Mouse (Mus musculus) embryonic facial prominence, embryonic 13.5 days (tissue): ENCODE results near the gene Gm42674. TPM values are rescaled to one million over a fixed set of nuclear protein-coding genes. Genes with fewer than 3 reads are reported as not detected.
A peak's percentile ranks its signal among the peaks of the same experiment; 100 is the strongest.

Experiments
- ATAC-seq: fragments of 200-750 bp; cut with Nextera tagmentation; 2 replicates; pipeline ENCODE4 v1.8.0; 2017; ENCODE audit warnings: low read depth; ENCODE audit not compliant: insufficient number of reproducible peaks, insufficient read depth, low FRiP score, low TSS enrichment
- H3K27ac ChIP-seq: fragments of 300-500 bp; sonication (generic); 2 replicates; pipeline ENCODE4 v1.5.1; 2015; ENCODE audit warnings: moderate library complexity, mild to moderate bottlenecking, inconsistent platforms
- H3K27me3 ChIP-seq: fragments of 300-500 bp; sonication (generic); 2 replicates; pipeline ENCODE4 v1.6.1; 2015; ENCODE audit warnings: mild to moderate bottlenecking, inconsistent platforms
- H3K36me3 ChIP-seq: fragments of 300-500 bp; sonication (generic); 2 replicates; pipeline ENCODE4 v1.6.1; 2015; ENCODE audit warnings: mild to moderate bottlenecking, inconsistent platforms
- H3K4me1 ChIP-seq: fragments of 300-500 bp; sonication (generic); 2 replicates; pipeline ENCODE4 v1.6.1; 2015; ENCODE audit warnings: inconsistent platforms
- H3K4me2 ChIP-seq: fragments of 300-500 bp; sonication (generic); 2 replicates; pipeline ENCODE4 v1.6.1; 2015; ENCODE audit warnings: moderate library complexity, mild to moderate bottlenecking, inconsistent platforms
- H3K4me3 ChIP-seq: fragments of 300-500 bp; sonication (generic); 2 replicates; pipeline ENCODE4 v1.5.1; 2015; ENCODE audit warnings: mild to moderate bottlenecking, inconsistent platforms
- H3K9ac ChIP-seq: fragments of 300-500 bp; sonication (generic); 2 replicates; pipeline ENCODE4 v1.6.1; 2015; ENCODE audit warnings: mild to moderate bottlenecking, inconsistent platforms
- H3K9me3 ChIP-seq: fragments of 300-500 bp; sonication (generic); 2 replicates; pipeline ENCODE4 v1.6.1; 2016; ENCODE audit warnings: inconsistent platforms
- WGBS: fragments of 180-500 bp; shearing (Covaris S2); methylation state at CpG from one replicate; pipeline ENCODE4 v1.1.7; 2015; ENCODE audit warnings: mixed read lengths; 5-methylcytosine and 5-hydroxymethylcytosine counted together
- polyA plus RNA-seq: library from polyadenylated mRNA; unstranded; fragments of >200 nt; fragmentation: Nextera tagmentation; extraction: Ambion mirVana; gene quantifications from 2 replicates; pipeline ENCODE4 v1.2.1, GENCODE M21; 2015

Gm42674 gene
- polyA plus RNA-seq = not detected in 2 replicates

DNA sequence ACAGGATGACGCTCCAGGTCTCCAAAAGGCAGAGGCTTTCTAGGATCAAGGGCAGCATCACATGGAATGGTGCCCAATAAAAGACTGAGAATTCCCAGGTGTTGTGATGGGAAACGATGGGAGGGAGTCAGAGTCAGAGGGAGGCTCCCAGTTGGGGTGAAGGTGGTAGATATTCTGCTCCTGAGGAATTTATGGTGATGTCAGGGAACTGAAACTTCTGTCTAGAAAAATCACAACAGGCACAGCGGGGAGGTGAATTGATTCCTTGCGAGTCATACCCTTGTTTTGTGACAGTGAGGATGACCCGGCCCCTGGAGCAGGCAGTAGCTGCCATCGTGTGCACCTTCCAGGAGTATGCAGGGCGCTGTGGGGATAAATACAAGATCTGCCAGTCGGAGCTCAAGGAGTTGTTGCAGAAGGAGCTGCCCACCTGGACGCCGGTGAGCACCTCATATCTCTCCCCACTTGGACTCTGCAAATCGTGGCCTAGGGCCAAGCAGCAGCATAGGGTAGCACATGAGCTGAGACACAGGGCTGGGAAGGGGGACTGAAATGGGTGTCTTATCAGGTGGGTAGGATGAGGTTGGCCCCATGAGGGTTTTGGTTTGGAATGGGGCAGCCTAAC, at the start of gene Gm42674:
Gene Gm42674 (plus strand): TSS at position 419 of the 625 bp plus-strand sequence.
- Histone ChIP-seq H3K9ac (no peak within 1 kb of the TSS), H3K36me3 (no peaks in the 10 kb centered on the region), H3K4me2 (no peak within 1 kb of the TSS), H3K27ac (peak within 1 kb of the TSS; percentile 97), H3K4me3 (no peak within 1 kb of the TSS), H3K4me1 (peaks cover 61% of the 10 kb centered on the region), H3K9me3 (no peaks in the 10 kb centered on the region), H3K27me3 (no peaks in the 10 kb centered on the region)
- 85% methylated on average over 11 of the region's 11 CpGs for WGBS
- ATAC-seq = no peak

DNA sequence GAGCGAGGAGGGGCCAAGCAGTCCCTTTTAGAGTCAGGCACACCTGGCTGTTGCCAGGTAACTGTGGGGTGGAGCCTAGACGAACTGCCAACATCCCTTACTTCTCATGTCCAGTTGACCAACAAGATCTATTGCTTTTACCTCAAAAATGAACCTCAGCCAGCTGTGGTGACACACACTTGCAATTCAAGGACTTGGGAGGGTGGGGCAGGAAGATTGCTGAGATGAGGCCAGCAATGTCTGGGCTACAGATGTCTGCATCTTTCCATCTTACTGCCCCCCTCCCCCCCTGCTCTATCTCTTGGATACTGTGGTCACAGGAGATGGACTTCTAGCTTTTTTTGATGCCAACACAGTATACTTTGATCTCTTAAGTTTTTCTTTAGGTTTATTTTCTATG, 49.5 kb upstream of the Gm42674 start:
- no peak overlapping the region for H3K4me2 ChIP-seq
- WGBS = 71% methylated on average over 2 of the region's 2 CpGs
- no peaks in the 10 kb centered on the region for H3K9me3 ChIP-seq
- H3K36me3 ChIP-seq = no peaks in the 10 kb centered on the region
- no peak for ATAC-seq
- no peak overlapping the region for H3K4me3 ChIP-seq
- H3K27ac ChIP-seq = no peak overlapping the region
- H3K4me1 ChIP-seq = peaks cover 4% of the 10 kb centered on the region; the same call in 1 of the 2 replicates
- no peak overlapping the region for H3K9ac ChIP-seq
- no peaks in the 10 kb centered on the region for H3K27me3 ChIP-seq

DNA sequence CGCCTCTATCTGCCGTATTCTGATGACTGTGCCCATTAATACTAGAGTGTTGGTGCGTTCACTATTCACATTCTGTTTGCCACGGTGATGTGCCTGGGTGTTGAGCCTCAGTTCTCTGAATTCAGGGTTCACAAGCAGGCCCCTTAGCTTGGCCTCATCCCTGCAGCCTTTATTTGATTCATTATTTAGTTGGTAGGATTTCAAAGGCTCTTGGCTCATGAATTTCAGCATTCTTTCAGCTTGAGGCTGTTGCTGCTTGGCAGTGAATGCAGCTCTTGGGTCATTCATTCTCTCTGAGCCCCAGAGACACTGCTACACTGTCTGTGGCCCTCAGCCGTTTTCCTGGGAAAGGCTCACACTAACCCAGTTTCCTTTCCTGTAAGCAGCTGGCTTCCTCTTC, 45.8 kb upstream of the Gm42674 start:
- Histone ChIP-seq H3K27me3 (no peaks in the 10 kb centered on the region), H3K4me2 (no peak overlapping the region), H3K9me3 (no peaks in the 10 kb centered on the region), H3K9ac (no peak overlapping the region), H3K36me3 (no peaks in the 10 kb centered on the region), H3K4me1 (peaks cover 4% of the 10 kb centered on the region; the same call in 1 of the 2 replicates), H3K27ac (no peak overlapping the region), H3K4me3 (no peak overlapping the region)
- ATAC-seq = no peak
- 59% methylated on average over 5 of the region's 5 CpGs for WGBS

DNA sequence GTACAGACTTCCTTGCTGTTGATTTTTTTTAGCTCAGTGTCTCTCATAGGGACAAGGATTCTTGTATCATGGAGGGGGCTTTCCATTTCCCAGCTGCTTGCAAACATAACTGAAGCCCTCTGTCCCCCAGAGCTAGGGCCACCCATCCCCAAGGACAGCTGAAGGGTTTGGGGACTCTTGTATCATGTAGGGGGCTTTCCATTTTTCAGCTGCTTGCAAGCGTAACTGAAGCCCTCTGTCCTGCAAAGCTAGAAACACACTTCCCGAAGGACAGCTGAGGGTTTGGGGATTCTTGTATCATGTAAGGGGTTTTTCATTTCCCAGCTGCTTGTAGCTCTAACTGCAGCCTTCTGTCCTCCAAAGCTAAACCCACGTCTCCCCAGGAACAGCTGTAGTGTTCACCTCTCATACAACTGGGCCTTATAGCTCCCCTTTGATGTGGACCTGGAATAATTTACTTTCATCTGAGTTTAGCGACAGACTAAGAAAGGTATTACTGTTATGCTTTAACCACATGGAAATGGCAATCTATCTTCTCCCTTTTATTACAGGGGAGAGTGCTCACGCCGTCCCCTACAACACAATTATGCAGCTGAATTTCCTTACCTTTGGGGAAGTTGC, 41.6 kb upstream of the Gm42674 start, which contains the start of gene S100a3:
Gene S100a3 (plus strand): TSS at position 571 of the 621 bp plus-strand sequence.
- H3K27ac ChIP-seq = no peak within 1 kb of the TSS
- no peaks in the 10 kb centered on the region for H3K36me3 ChIP-seq
- no peaks in the 10 kb centered on the region for H3K27me3 ChIP-seq
- ATAC-seq = no peak
- H3K9ac ChIP-seq = no peak within 1 kb of the TSS
- no peak within 1 kb of the TSS for H3K4me2 ChIP-seq
- no peaks in the 10 kb centered on the region for H3K9me3 ChIP-seq
- 71% methylated on average over 6 of the region's 6 CpGs for WGBS
- no peak within 1 kb of the TSS for H3K4me3 ChIP-seq
- H3K4me1 ChIP-seq = peaks cover 4% of the 10 kb centered on the region; the same call in 1 of the 2 replicates

DNA sequence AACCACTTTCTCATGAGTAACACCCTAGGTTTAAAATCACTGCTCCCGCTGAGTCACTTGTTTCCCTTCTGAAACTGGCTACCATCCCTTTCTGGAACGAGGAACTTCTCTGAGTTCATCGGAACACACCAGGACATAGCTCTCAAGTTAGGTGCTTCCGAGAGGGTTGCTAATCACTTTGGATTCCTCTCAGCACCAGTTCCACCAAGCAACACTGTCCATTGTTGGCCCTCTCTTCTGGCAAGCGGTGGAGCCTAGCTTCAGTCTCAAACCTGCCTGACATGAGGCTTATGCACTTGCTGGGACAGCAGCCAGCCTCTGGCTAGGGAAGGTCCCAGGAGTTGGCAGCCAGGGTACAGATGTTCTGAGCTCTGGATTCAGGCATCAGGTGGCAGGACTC, 27.0 kb upstream of the Gm42674 start:
- Histone ChIP-seq H3K4me1 (0 out of 2 replicates have a peak, but pooled peaks cover 9% of the 10 kb centered on the region), H3K4me3 (no peak overlapping the region), H3K27ac (no peak overlapping the region), H3K27me3 (no peaks in the 10 kb centered on the region), H3K9ac (no peak overlapping the region), H3K4me2 (no peak overlapping the region), H3K36me3 (no peaks in the 10 kb centered on the region), H3K9me3 (no peaks in the 10 kb centered on the region)
- ATAC-seq = no peak
- 85% methylated on average over 5 of the region's 5 CpGs for WGBS

DNA sequence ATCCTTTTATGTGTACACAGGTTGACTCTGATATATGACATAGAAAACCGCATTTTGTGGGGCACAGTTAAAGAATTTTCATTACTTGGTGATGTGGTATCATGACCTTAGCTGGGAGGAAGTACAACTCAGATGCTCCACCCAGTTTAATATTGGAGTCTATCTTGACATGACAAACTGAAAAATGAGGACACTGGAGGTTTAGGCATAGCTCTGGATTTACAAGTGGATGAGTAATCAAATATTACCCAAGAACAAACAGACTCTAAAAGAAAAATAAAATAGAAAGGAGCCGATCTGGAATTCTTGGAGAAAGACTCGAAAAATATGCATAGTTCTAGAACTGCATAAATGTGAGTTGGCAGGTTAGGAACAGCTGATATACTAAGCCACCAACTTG, 26.4 kb upstream of the Gm42674 start:
- H3K27ac ChIP-seq = no peak overlapping the region
- no peaks in the 10 kb centered on the region for H3K27me3 ChIP-seq
- no peak overlapping the region for H3K9ac ChIP-seq
- no peak overlapping the region for H3K4me3 ChIP-seq
- no peaks in the 10 kb centered on the region for H3K9me3 ChIP-seq
- H3K36me3 ChIP-seq = no peaks in the 10 kb centered on the region
- 0 out of 2 replicates have a peak, but pooled peaks cover 11% of the 10 kb centered on the region for H3K4me1 ChIP-seq
- WGBS = 78% methylated on average over 3 of the region's 3 CpGs
- no peak for ATAC-seq
- no peak overlapping the region for H3K4me2 ChIP-seq

DNA sequence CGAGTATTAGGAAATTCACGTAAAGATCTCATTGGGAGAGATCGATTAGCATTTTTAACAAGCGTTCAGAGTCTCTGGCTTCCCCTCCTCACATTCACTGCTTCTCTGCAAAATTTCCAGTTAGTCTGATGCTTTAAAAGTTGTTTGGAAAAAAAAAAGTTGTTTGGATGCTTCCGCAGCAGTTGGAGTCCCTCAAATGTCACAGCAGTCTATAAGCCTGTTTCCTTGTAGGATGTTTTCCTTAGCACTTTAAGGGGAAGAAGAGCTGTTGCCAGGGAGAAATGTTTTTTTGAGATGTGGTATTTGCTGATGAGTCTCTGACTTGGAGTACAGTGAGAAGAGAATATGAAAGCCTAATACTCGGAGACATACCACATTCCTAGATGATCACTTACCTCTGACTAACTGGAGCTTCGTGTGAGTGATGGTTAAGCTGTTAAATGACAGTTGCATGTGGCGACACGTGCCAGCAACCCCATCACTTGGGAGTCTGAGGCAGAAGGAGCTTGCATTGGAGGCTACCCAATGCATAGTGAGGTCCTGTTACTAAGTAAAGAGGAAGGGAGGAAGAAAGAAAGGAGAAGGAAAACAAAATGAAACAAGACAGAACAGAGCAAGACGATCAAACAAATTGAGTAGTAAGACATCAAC, 25.2 kb upstream of the Gm42674 start:
- 0 out of 2 replicates have a peak, but pooled peaks cover 11% of the 10 kb centered on the region for H3K4me1 ChIP-seq
- no peak overlapping the region for H3K4me3 ChIP-seq
- no peak overlapping the region for H3K9ac ChIP-seq
- no peaks in the 10 kb centered on the region for H3K36me3 ChIP-seq
- no peaks in the 10 kb centered on the region for H3K9me3 ChIP-seq
- no peak for ATAC-seq
- WGBS = 67% methylated on average over 10 of the region's 10 CpGs
- H3K27me3 ChIP-seq = no peaks in the 10 kb centered on the region
- H3K27ac ChIP-seq = no peak overlapping the region
- no peak overlapping the region for H3K4me2 ChIP-seq

DNA sequence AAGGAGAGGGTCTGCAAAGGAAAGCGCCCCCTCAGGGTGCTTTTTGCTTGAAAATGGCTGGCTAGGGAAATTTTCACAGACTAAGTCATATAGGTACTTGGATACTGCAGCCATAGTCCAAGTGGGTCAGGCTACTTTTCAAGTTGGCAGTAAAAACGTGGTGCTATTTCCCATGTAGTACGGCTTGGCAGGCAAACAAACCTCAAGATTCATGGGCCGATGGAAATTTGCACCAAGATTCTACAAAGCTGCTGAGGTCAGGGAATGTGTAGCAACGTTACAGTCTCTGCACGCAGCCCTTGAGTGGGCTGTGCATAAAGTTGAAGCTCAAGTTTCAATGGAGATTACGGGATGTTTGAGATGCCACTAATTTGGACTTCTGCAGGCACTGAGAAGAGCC, 22.3 kb upstream of the Gm42674 start:
- Histone ChIP-seq H3K4me3 (no peak overlapping the region), H3K4me1 (0 out of 2 replicates have a peak, but pooled peaks cover 16% of the 10 kb centered on the region), H3K27ac (no peak overlapping the region), H3K9me3 (no peaks in the 10 kb centered on the region), H3K36me3 (no peaks in the 10 kb centered on the region), H3K4me2 (no peak overlapping the region), H3K9ac (no peak overlapping the region), H3K27me3 (no peaks in the 10 kb centered on the region)
- no peak for ATAC-seq
- 44% methylated on average over 7 of the region's 7 CpGs for WGBS

DNA sequence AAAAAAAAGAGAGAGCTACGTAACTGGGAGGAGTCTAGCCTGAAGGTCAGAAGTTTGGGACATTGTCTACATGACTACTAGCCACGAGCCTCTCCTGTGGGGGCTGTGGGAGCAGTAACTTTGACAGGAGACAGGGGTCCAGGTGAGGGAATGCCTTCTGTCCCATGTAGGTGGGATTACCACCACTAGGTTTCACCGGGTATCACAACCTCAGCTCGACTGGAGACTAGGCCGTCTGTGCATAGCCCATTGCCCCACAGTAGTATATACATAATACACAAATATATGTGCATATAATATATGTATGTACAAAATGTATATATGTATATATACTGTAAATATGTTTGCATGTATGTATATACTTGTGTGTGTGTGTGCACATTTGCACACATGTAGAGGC, 20.6 kb upstream of the Gm42674 start:
- Histone ChIP-seq H3K27ac (no peak overlapping the region), H3K36me3 (no peaks in the 10 kb centered on the region), H3K27me3 (no peaks in the 10 kb centered on the region), H3K4me3 (no peak overlapping the region), H3K9me3 (no peaks in the 10 kb centered on the region), H3K4me2 (no peak overlapping the region), H3K4me1 (peaks cover 20% of the 10 kb centered on the region; the same call in 1 of the 2 replicates), H3K9ac (no peak overlapping the region)
- WGBS = 88% methylated on average over 5 of the region's 5 CpGs
- ATAC-seq = no peak

DNA sequence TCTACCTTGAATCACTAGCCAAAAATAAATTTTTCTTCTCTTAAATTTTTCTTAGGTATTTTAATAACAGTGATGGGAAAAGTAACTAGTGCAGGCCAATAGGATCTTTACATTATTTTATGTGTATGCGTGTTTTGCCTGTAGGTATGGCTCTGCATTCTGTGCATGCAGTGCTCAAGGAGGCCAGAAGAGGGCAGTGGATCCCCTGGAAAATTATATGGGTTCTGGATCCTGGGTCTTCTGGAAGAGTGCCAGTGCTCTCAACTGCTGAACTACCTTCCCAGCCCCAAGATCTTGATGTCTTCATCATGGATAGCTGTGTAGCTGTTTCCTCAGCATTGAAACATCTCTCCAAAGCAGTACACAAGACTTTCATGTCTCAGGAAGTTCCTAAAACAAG, 19.5 kb upstream of the Gm42674 start:
- WGBS = 93% methylated on average over 1 of the region's 1 CpGs
- Histone ChIP-seq H3K4me1 (peaks cover 28% of the 10 kb centered on the region; the same call in 1 of the 2 replicates), H3K4me3 (no peak overlapping the region), H3K9me3 (no peaks in the 10 kb centered on the region), H3K9ac (no peak overlapping the region), H3K4me2 (no peak overlapping the region), H3K27ac (no peak overlapping the region), H3K27me3 (no peaks in the 10 kb centered on the region), H3K36me3 (no peaks in the 10 kb centered on the region)
- ATAC-seq = no peak

DNA sequence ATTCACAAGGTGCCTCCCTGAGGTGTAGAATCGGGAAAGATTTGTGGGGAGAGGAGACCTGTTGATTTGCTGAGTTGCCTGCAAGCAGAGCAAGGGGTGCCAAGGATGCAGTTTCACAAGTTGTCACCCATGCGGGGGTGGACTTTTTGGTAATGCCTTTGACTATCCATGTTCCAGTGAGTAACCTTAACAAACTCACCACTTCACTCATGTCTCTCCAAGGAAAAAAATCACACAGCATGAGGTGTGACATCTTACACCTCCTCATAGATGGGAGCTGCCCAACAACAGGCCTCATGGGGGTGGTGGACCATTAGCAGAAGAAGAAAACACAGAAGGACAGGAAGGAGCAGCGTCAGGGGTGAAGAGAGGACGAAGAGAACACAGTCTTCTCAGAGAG, 19.1 kb upstream of the Gm42674 start:
- Histone ChIP-seq H3K4me3 (no peak overlapping the region), H3K36me3 (no peaks in the 10 kb centered on the region), H3K27me3 (no peaks in the 10 kb centered on the region), H3K4me1 (peaks cover 31% of the 10 kb centered on the region; the same call in 1 of the 2 replicates), H3K9ac (no peak overlapping the region), H3K27ac (no peak overlapping the region), H3K4me2 (no peak overlapping the region), H3K9me3 (no peaks in the 10 kb centered on the region)
- no peak for ATAC-seq
- 88% methylated on average over 4 of the region's 4 CpGs for WGBS
